Comparison of ENCODE assay signal across 17 mouse cellular contexts in genomic region chr3:115774321-115774720, GRCm38 (mm10). TPM values are rescaled to one million over a fixed set of nuclear protein-coding genes. Genes with fewer than 3 reads are reported as not detected.
A peak's percentile ranks its signal among the peaks of the same experiment; 100 is the strongest.
DNase-seq lines count a peak whose midpoint lies in the region; ATAC-seq lines count a peak whose summit lies in the region.
"Had no signal": no experiment of that assay in that cellular context is flagged by ENCODE, and none has a peak within 500 bp of the region (broad histone marks: within the 10 kb centered on the region; RNA-seq: fewer than 3 reads in every experiment).

No protein-coding gene starts in this region.

- no peaks in the 10 kb centered on the region for H3K36me3 ChIP-seq in hindbrain, embryonic 11.5 days (ENCODE audit: control insufficient read depth, insufficient read depth, low read length)
- no peaks in the 10 kb centered on the region for H3K36me3 ChIP-seq in hindbrain, embryonic 10.5 days
- H3K36me3 ChIP-seq in forebrain, embryonic 14.5 days (ENCODE audit: control insufficient read depth, insufficient read depth, low read length), result no peaks in the 10 kb centered on the region
- no peaks in the 10 kb centered on the region for H3K36me3 ChIP-seq in hindbrain, embryonic 16.5 days (ENCODE audit: control insufficient read depth, insufficient read depth, low read length)
- H3K36me3 ChIP-seq in neural tube, embryonic 13.5 days, result no peaks in the 10 kb centered on the region
- H3K36me3 ChIP-seq: heart, embryonic 15.5 days; limb, embryonic 10.5 days; liver, embryonic 13.5 days had no signal

- no peak for DNase-seq in hindbrain, embryonic 11.5 days (ENCODE audit: low spot score)
- no peak for DNase-seq in hindbrain, embryonic 10.5 days (ENCODE audit: low spot score)
- DNase-seq in forebrain, embryonic 14.5 days (ENCODE audit: low spot score), result peak; percentile 67
- no peak for DNase-seq in frontal cortex, postnatal 14 days (ENCODE audit: low spot score in 2 of 2)
- no peak for DNase-seq in gastrocnemius, postnatal 14 days
- no peak for DNase-seq in lung, postnatal 25 days (ENCODE audit: low spot score)
- DNase-seq: cerebellum, adult 18-20 months; embryo, embryonic 11 days; heart, adult 18-20 months; liver, embryonic 13.5 days; lung, postnatal 14 days; right cerebral cortex, postnatal 14 days had no signal

- no peak overlapping the region for H3K4me2 ChIP-seq in hindbrain, embryonic 11.5 days (replicated peaks; ENCODE audit: low read depth, low read length)
- H3K4me2 ChIP-seq in forebrain, embryonic 14.5 days (ENCODE audit: low read length), result peak overlapping the region; percentile 46
- peak overlapping the region; percentile 16 for H3K4me2 ChIP-seq in hindbrain, embryonic 16.5 days (ENCODE audit: low read length)
- peak overlapping the region; percentile 40 for H3K4me2 ChIP-seq in neural tube, embryonic 13.5 days
- H3K4me2 ChIP-seq: heart, embryonic 15.5 days; liver, embryonic 13.5 days had no signal

- H3K27ac ChIP-seq in hindbrain, embryonic 11.5 days (ENCODE audit: low read depth, low read length), result peak overlapping the region; percentile 10; the same call in 1 of the 2 replicates
- H3K27ac ChIP-seq in hindbrain, embryonic 10.5 days, result no peak overlapping the region
- peak overlapping the region; percentile 58 for H3K27ac ChIP-seq in forebrain, embryonic 14.5 days (ENCODE audit: low read depth, low read length)
- no peak overlapping the region for H3K27ac ChIP-seq in hindbrain, embryonic 16.5 days (ENCODE audit: low read depth, low read length)
- H3K27ac ChIP-seq in neural tube, embryonic 13.5 days (replicated peaks), result peak overlapping the region; percentile 54; the same call in 1 of the 2 replicates
- H3K27ac ChIP-seq: heart, embryonic 15.5 days; limb, embryonic 10.5 days; liver, embryonic 13.5 days had no signal

- 70% methylated on average over 8 of the region's 8 CpGs for WGBS in hindbrain, embryonic 11.5 days
- 81% methylated on average over 8 of the region's 8 CpGs for WGBS in hindbrain, embryonic 10.5 days
- WGBS in forebrain, embryonic 14.5 days, result 17% methylated on average over 8 of the region's 8 CpGs
- 39% methylated on average over 8 of the region's 8 CpGs for WGBS in hindbrain, embryonic 16.5 days
- WGBS in neural tube, embryonic 13.5 days, result 43% methylated on average over 8 of the region's 8 CpGs

- H3K27me3 ChIP-seq in hindbrain, embryonic 11.5 days (ENCODE audit: control insufficient read depth, insufficient read depth, low read length), result no peaks in the 10 kb centered on the region
- no peaks in the 10 kb centered on the region for H3K27me3 ChIP-seq in hindbrain, embryonic 10.5 days (ENCODE audit: insufficient read depth, poor library complexity, severe bottlenecking)
- H3K27me3 ChIP-seq in forebrain, embryonic 14.5 days (replicated peaks; ENCODE audit: control insufficient read depth, insufficient read depth, low read length), result no peaks in the 10 kb centered on the region
- no peaks in the 10 kb centered on the region for H3K27me3 ChIP-seq in hindbrain, embryonic 16.5 days (replicated peaks; ENCODE audit: control insufficient read depth, insufficient read depth, low read length)
- no peaks in the 10 kb centered on the region for H3K27me3 ChIP-seq in neural tube, embryonic 13.5 days
- H3K27me3 ChIP-seq: heart, embryonic 15.5 days; liver, embryonic 13.5 days had no signal

- H3K9ac ChIP-seq in hindbrain, embryonic 11.5 days (ENCODE audit: low read depth, low read length), result no peak overlapping the region
- H3K9ac ChIP-seq in forebrain, embryonic 14.5 days (ENCODE audit: low read length), result peak overlapping the region; percentile 53
- H3K9ac ChIP-seq in hindbrain, embryonic 16.5 days (ENCODE audit: low read depth, low read length), result no peak overlapping the region
- H3K9ac ChIP-seq in neural tube, embryonic 13.5 days, result 0 out of 2 replicates have a peak overlapping the region, but pooled peaks have one; percentile 17
- H3K9ac ChIP-seq: heart, embryonic 15.5 days; liver, embryonic 13.5 days had no signal

- no peaks in the 10 kb centered on the region for H3K9me3 ChIP-seq in hindbrain, embryonic 11.5 days (ENCODE audit: control insufficient read depth, low read length)
- H3K9me3 ChIP-seq in hindbrain, embryonic 10.5 days, result no peaks in the 10 kb centered on the region
- H3K9me3 ChIP-seq in forebrain, embryonic 14.5 days (replicated peaks; ENCODE audit: control insufficient read depth, low read length), result no peaks in the 10 kb centered on the region
- H3K9me3 ChIP-seq in hindbrain, embryonic 16.5 days (ENCODE audit: control insufficient read depth, low read length), result no peaks in the 10 kb centered on the region
- no peaks in the 10 kb centered on the region for H3K9me3 ChIP-seq in neural tube, embryonic 13.5 days
- H3K9me3 ChIP-seq: heart, embryonic 15.5 days; limb, embryonic 10.5 days; liver, embryonic 13.5 days had no signal

- H3K4me1 ChIP-seq in hindbrain, embryonic 11.5 days (replicated peaks; ENCODE audit: control insufficient read depth, insufficient read depth, low read length), result no peaks in the 10 kb centered on the region
- H3K4me1 ChIP-seq in hindbrain, embryonic 10.5 days (replicated peaks), result no peaks in the 10 kb centered on the region
- H3K4me1 ChIP-seq in forebrain, embryonic 14.5 days (ENCODE audit: control insufficient read depth, insufficient read depth, low read length), result peaks cover 10% of the 10 kb centered on the region
- H3K4me1 ChIP-seq in hindbrain, embryonic 16.5 days (ENCODE audit: control insufficient read depth, insufficient read depth, low read depth, low read length), result peaks cover 2% of the 10 kb centered on the region; the same call in 1 of the 2 replicates
- peaks cover 11% of the 10 kb centered on the region; the same call in 1 of the 2 replicates for H3K4me1 ChIP-seq in neural tube, embryonic 13.5 days (replicated peaks)
- H3K4me1 ChIP-seq: heart, embryonic 15.5 days; limb, embryonic 10.5 days; liver, embryonic 13.5 days had no signal

- intact Hi-C loops in gastrocnemius, postnatal 14 days (cut with DNase I; ENCODE audit: low total_unique reads), result no loop called here

- no peak overlapping the region for H3K4me3 ChIP-seq in hindbrain, embryonic 11.5 days (ENCODE audit: low read depth, low read length)
- H3K4me3 ChIP-seq in hindbrain, embryonic 10.5 days, result no peak overlapping the region
- peak overlapping the region; percentile 10; the same call in 1 of the 2 replicates for H3K4me3 ChIP-seq in forebrain, embryonic 14.5 days (ENCODE audit: low read depth, low read length)
- no peak overlapping the region for H3K4me3 ChIP-seq in hindbrain, embryonic 16.5 days (ENCODE audit: low read length)
- no peak overlapping the region for H3K4me3 ChIP-seq in neural tube, embryonic 13.5 days
- H3K4me3 ChIP-seq: heart, embryonic 15.5 days; limb, embryonic 10.5 days; liver, embryonic 13.5 days had no signal

- peak; percentile 65 for ATAC-seq in hindbrain, embryonic 11.5 days (ENCODE audit: low FRiP score)
- ATAC-seq in forebrain, embryonic 14.5 days, result peak; percentile 85
- peak; percentile 73 for ATAC-seq in hindbrain, embryonic 16.5 days
- ATAC-seq in neural tube, embryonic 13.5 days (ENCODE audit: low read depth), result peak; percentile 87
- ATAC-seq: inflammation-experienced regulatory T-cells, adult 6 months had no signal

RNA-seq across cellular contexts. Expression of gene S1pr1, which starts 59.4 kb away (rescaled TPM):
- 13.8 and 14.1 TPM in 2 replicates for polyA plus RNA-seq in hindbrain, embryonic 11.5 days (2014; fragmentation: Nextera tagmentation; extraction: Ambion mirVana)
- 12.1 and 12.8 TPM in 2 replicates for polyA plus RNA-seq in hindbrain, embryonic 10.5 days (2016; fragmentation: Nextera tagmentation; extraction: Ambion mirVana)
- polyA plus RNA-seq in forebrain, embryonic 14.5 days (2014; fragmentation: Nextera tagmentation; extraction: Ambion mirVana), result 21.2 and 24.5 TPM in 2 replicates
- 37.6 and 39.9 TPM in 2 replicates for polyA plus RNA-seq in hindbrain, embryonic 16.5 days (2015; fragmentation: Nextera tagmentation; extraction: Ambion mirVana)
- polyA plus RNA-seq in neural tube, embryonic 13.5 days (2015; fragmentation: Nextera tagmentation; extraction: Ambion mirVana), result 25.4 and 26.0 TPM in 2 replicates
- 10 to 100 TPM; 19.7 to 43.0 TPM for total RNA-seq in gastrocnemius, postnatal 14 days (2021)

Comparison
In these comparisons a context has a peak if more than half of its experiments do, and no peak if none do; other contexts are left out.
1. H3K27ac ChIP-seq: peak in hindbrain, embryonic 11.5 days (single experiment), forebrain, embryonic 14.5 days (single experiment) and neural tube, embryonic 13.5 days (single experiment); none in hindbrain, embryonic 10.5 days (single experiment) and hindbrain, embryonic 16.5 days (single experiment).
2. H3K9ac ChIP-seq: peak in forebrain, embryonic 14.5 days (single experiment) and neural tube, embryonic 13.5 days (single experiment); none in hindbrain, embryonic 11.5 days (single experiment) and hindbrain, embryonic 16.5 days (single experiment).
3. Peak in every context shown above with its lines, with median percentiles within 50 percentile points of each other: ATAC-seq.